Mouse (Mus musculus) urinary bladder, postnatal 36 days (tissue): ENCODE data around the gene Lrit2.

Experiments used
- DNase-seq, 2 experiments: peaks; one replicate each; pipeline ENCODE4 v3.0.0; 2022; ENCODE audit warnings: low spot score in 2 of 2, mixed read lengths in 1 of 2

The Lrit2 gene

GRCm38 (mm10) chr14:37111371-37111770, 43.6 kb downstream of the Lrit2 start:
- DNase-seq: no peak

- peak in 1 of 2 experiments; percentile 40 for DNase-seq
These were observed 45.2 kb downstream of the Lrit2 start for GRCm38 (mm10) chr14:37112931-37113330.

GRCm38 (mm10) chr14:37113922-37114321, 46.2 kb downstream of the Lrit2 start, which contains the start of gene 2610528A11Rik:
Gene 2610528A11Rik, minus strand, starts transcription at chr14:37114022.
- DNase-seq: no peak

GRCm38 (mm10) chr14:37119233-37119632, 51.5 kb downstream of the Lrit2 start:
- no peak for DNase-seq
